Mouse (Mus musculus): ENCODE results near the gene Glrb.

The Glrb gene

DNA sequence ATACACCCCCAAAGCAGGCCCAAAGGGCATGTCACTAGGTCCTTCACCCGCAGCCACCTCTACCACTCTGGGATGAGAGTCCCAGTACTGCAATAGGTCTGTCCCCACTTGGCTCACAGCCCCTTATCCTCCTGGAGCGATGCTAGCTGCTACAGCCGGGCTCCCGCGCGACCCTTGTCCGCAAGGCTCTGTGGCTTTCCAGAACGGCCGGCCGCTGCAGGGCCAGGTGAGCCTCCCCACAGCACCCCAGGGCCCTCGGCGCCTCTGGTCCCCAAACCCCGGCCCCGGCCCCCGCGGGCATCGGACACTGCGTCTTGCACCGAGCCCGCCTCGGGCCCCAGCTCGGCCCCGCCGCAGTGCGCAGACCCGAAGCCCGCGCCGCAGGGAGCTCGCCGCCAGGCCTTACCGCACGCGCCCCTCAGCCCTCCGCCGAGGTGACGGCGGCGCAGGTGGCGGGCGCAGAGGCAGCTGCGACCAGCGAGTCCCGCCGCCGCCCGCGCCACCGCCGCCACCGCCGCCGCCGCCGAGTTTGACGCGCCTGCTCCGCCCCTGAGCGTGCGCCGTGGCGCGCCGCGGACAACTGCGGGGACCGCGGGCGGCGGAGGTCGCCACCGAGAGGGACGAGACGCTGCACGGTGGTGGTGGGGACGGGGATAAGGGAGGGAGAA, at the start of gene Glrb:
Gene Glrb (minus strand): TSS at position 550 of the 668 bp plus-strand sequence.
- DNase-seq (ENCODE audit: low spot score in 2 of 2): peak; percentile 49 to 66

DNA sequence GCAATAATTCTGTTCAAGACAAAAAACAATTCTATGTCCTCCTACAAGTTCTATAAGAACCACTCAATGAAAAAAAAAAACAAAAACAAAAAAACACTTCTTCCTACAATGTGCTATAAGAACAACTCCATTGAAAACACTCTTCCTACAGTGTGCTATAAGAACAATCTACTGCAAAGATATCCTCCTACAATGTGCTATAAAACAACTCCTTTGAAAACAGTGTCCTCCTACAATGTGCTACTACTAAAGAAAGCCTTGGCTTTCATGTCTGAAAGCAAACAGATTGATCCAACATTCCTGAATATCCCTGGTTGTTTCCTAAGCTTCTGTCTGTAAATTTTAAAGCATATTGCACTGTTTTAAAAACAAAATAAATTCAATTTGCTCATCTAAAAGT, 46.5 kb upstream of the Glrb start:
- DNase-seq (ENCODE audit: low spot score in 2 of 2): no peak

DNA sequence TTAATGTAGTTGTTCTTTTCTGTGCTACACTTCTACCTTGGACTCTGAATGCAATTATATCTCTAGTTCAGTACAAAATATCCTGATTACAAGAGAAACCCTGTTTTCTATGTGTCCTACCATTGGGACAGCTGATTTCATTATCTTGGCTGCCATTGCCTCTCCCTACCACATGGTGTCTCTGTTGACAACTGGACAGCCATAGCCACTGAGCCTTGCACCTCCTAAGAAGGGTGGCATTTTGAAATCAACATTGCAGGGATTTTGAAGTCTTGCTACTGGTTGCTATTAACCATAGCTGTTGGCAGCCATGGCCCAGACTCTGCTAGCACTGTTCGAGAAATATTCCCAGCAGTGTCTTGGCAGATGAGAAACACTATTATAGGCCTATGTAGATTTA, 45.1 kb upstream of the Glrb start:
- peak; percentile 30 to 56 for DNase-seq (ENCODE audit: low spot score in 2 of 2)

DNA sequence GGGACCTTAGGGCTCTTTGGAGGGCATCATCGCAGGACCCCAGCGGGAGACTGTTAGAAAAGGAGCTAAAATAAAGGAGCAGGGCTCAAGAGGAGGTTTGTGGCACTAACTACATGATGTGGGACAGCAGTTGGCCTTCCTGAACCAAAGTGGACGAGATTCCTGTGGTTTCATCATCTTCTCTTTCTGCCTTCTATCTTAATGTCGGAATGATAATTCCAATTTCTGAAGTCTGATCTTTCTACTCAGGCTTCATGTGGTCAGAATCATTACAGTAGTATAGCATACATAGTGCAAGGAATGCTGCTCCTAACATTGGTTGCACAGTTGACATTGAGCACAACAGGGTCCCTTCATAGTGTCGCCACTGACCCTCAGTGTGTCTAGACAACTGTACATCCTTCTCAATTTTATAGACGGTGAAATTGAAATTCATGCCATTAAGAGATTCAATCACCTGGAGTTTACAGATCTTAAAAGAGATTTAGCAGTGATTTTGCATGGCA, 372 bp upstream of the Glrb start:
- no peak for DNase-seq (ENCODE audit: low spot score in 2 of 2)

DNA sequence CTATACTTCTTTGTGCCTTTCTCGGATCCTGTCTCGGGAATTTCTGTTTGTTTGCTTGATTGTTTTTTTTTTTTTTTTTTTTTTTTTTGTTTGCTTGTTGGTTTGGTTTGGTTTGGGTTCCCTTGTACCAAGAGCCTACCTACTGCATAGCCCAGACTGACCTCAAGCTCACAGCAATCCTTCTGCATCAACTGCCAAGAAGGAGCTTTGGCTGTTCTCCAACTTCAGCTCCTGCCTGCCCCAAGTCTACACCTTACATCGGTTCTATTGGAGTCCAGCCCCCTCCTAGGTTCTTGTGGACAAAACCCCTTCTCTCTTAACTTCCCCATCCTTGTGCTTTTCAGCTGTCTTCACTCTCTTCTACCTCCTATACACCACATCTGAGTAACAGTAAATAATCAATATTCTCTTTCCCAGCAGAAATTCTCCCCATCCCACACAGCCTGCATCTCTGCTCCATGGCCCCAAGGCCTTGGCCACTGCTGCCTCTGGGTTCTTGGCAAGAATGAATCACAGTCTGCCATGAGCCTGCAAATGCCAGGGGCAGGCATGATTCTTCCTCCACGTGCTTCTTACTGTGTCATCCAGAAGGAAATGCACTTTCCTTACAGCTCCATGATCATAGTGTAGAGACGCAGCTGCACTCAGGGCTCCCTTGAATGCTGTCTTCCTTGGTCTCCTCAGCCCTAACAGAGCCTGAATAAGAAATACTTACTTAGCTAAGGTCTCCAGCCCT, 18.5 kb downstream of the Glrb start:
- no peak for DNase-seq (ENCODE audit: low spot score in 2 of 2)

DNA sequence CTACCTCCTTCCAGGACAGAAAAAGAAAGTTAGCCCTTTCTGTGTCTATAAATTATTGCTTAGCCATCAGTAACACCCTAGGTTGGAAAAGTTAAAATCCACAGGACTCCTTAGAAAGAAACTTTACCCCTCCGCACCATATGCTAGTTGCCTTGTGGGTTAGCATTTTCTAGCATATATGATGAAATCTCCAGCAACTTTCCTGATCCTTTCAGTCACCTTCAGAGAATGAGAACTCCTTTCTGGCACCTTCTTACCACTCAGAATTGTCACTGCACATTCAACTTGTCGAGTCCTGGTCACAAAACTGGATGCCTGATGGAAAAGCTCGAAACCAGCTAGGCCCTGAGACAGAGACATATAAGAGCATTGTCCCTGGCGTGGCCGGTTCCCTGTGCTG, 19.1 kb downstream of the Glrb start:
- DNase-seq (ENCODE audit: low spot score in 2 of 2): no peak

DNA sequence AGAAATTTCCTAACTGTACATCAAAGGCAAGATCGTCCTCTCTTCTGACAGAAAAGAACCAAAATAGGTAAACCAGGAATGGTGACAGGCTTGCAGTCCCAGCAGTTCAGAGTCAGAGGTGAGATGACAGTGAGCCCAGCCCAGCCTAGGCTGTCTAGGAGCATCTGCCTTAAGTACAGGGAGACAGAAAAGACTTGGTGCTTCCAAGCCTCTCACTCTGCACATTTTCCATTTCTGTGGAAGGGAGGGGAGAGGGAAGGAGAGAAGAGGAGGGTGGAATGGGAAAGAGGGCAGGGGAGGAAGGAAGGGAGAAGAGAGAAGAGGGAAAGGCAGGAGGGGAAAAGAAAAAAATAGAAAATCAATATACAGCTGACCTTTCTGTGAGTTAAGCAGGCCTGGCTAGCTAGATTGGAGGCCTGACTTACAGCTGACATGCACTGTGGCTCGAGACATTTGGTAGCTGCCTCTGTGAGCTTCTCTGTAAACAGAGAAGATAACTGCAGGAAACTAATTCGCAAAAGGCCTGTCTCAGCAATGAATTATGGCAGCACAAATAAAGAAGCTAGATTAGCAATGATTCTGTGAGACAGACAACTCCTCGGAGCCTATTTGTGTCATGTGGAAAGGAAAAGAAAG, 20.3 kb downstream of the Glrb start:
- no peak for DNase-seq (ENCODE audit: low spot score in 2 of 2)

DNA sequence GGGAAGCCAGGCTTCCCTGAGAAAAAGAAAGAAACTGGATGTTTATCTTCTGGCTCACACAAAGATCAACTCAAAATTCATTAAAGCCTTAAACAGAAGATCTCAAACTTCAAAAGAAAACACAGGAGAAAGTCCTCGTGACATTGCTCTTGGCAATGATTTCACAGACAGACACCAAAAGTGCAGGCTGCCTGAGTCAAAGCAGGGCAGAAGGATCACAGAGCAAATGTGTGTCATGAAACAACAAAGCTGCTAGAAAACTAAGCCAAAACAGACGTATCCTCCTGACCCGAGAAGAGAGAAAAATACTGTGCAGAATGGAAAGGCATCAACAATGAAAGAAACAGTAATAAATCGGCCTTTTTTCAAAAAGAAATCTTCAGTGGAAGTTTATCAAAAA, 22.4 kb downstream of the Glrb start:
- no peak for DNase-seq (ENCODE audit: low spot score in 2 of 2)

DNA sequence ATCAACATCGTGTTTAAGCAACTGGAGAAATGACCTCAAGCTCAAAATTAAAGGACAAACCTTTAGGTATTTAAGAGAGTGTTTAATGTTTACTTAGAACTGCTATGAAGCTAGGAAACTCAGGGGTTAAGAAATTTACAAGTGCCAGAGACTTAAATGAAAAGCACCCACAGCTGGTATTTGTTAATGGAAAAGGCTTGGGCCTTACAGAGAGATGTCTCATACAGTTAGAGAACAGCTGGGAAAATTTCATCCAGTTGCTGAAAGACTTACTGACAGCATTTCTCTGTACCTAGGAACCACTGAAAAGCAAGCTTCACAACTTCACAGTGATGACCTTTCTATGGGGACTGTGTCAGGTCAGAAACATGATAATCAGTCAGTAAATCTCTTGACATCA, 28.3 kb downstream of the Glrb start:
- no peak for DNase-seq (ENCODE audit: low spot score in 2 of 2)

DNA sequence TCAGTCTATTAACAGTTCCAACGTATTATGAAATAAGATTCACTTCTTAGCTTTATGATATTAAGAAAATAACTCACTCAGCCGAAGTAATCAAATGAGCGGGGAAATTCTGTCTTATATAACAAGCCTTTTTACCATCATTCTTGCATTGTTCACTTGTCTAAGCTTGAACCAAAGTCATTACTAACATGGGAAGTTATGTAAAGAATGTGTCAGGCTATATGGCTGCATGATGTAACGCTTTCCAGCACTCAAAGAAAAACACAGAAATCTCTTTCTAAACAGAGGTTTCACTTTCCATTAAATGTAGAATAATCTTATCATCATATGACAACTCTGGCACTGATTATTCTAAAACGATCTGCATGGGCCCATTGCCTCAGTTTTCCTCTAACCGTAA, 29.9 kb downstream of the Glrb start:
- no peak for DNase-seq (ENCODE audit: low spot score in 2 of 2)

DNA sequence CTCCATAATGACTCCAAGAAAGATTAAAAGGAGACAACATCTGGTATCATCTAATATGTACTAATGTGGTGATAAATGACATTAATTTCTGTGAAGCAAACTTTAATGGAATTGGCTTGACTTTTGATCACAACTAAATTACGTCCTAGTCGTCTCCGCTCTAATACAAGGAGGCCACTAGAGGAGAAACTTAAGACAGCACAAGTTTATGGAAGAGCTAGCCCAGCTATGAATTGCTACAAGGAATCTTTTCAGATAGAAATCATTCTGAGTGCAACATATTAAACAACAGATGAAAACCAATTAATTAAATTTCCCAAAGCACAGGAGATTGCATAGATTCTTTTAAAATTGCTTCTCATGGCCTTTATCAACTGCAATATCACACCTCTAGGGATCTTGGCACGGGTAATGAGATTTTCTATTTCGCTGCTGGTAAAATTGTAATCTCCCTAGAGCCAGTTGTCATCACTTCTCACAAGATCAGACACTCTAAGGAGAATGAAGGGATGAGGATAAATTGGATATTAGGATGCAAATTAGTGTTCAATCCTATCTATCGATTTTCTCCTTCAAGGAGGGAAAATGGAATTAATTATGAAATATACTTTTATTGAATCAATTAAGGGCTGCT, 32.7 kb downstream of the Glrb start:
- DNase-seq (ENCODE audit: low spot score in 2 of 2): no peak

DNA sequence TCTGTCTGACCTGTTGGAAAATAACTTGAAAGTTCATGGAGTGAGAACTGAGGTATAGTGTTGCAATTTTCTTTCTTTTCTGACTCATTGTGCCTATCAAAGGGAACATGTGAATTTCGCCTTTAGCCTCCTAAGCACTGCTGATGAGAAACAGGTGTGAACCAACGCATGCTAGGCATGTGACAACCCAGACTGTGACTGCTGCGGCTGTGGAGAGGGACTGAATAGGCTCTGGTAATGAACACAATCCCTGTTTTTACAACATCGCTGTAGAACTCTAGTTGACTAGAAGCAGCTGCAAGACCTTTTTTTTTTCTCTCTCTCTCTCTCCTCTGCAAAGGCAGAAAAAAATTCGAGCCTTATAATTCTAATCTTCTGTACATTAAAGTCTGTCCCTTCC, 34.9 kb downstream of the Glrb start:
- DNase-seq (ENCODE audit: low spot score in 2 of 2): no peak

DNA sequence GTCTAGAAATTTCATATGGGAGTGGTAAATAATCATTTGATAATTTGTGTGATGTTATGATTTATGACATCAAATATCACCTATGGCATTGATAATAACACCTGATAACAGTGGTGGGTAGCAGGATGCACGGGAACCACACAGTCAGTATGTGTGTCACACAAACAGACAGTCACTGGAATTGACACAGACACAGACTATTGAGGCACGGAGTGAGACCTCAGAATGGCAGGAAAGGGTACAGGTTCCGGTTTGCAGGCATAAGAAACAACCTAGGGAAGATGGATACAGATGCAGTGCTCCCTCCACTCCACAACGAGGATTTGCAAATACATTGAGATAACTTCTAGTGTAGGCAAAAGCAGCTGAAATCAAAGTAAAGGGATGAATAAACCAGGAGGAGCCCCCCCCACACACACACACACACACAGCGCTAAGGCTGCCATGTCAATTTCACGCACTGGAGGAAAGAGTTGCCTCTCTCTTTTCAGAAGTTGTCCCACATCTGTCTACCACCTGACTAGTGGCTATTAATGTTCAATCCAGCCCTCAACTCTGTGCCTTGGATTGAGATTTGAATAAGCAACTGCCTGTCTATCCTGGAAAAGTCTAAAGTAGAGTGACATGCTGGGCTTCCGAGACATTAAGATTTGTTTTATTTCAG, 38.6 kb downstream of the Glrb start:
- DNase-seq (ENCODE audit: low spot score in 2 of 2): no peak

DNA sequence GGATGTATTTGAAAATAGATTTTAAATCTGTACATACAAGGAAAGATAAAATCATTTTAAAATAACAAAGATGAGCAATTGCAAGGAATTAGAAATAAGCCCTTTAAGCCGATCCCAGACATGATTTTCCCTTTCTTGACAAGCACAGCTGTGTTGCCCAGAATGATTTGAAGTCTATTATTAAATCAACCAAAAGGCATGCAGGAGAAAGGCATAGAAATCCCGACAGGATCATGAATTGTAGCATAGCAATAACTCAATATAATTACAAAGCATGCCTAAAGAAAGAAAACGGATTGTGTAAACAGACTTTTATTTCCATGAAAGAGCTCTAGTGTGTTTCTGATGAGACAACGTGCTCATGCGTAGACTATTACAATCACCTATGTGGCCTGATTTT, 39.4 kb downstream of the Glrb start:
- no peak for DNase-seq (ENCODE audit: low spot score in 2 of 2)

DNA sequence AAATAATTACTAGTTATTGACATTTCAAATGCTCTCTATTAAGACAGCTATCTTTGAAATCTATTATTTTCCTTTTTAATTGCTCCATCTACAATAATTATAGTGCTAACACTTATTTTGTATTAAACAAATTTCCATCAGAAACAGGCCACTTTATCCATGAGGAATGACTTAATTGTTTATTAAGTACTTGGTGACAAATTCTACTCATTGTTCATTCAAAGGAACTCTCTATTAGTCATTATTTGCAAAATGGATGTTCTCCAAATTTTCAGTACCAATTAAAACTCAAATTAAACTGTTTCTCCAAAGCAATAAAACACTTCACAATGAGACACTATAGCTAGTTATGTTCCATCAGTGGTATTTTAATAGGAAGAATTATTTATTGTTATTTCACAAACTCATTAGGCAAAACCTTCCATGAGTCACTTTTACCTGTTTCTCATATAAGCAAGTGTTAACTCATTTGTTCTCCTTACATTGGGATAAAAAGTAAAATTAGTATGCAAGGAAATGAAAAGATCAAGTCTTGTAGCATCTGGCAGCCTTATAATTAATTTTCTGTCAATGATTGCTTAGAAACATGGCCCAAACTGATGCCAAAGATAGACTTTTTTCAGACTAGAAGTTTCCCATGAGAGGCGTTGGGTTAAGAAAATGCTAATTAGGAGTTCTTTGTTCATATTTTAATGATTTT, 41.8 kb downstream of the Glrb start:
- no peak for DNase-seq (ENCODE audit: low spot score in 2 of 2)

DNA sequence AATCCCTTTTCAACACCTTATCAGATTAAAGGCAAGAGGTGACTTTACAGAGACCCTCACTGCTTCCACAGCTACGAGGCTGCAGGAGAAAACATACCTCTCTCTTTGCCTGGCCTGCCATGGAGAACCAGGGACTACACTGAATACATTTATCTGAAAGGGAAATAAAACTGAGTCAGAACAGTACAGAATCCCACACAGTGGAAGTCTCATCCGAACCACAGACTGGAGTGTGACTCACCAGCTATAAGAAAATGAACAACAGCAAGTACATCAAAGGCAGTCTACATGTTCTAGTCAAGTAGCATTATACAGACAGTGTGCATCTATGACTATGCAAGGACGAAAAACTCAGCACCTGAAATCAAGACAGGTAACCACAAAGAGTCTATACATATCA, 46.1 kb downstream of the Glrb start:
- DNase-seq (ENCODE audit: low spot score in 2 of 2): no peak

DNA sequence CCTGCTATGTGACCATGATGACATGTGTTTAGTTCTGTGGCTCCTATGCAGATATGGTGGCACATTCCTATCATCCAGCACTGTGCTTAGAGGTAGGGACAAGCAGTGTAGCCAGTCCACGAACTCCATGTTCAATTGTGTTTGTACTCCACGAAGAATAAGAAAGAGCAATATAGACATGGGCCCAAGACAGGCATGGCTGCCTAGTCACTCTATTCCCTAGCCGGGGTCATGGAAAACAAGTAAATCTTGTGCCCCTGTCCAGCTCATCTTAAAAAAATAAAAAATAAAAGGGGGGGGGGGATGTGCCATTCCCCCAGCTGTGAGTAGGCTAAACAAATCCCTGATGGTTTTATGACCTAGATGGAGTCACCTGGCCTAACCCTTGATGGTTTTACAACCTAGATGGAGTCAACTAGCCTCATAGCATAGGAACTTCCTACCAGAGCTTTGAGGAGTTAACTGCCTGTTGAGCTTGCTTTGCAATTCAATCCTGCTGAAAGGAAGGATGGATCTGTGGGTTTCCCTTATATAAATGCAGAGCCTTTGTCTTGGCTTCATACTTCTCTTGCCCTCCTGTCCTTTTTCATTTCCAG, 60.5 kb downstream of the Glrb start:
- no peak for DNase-seq (ENCODE audit: low spot score in 2 of 2)

DNA sequence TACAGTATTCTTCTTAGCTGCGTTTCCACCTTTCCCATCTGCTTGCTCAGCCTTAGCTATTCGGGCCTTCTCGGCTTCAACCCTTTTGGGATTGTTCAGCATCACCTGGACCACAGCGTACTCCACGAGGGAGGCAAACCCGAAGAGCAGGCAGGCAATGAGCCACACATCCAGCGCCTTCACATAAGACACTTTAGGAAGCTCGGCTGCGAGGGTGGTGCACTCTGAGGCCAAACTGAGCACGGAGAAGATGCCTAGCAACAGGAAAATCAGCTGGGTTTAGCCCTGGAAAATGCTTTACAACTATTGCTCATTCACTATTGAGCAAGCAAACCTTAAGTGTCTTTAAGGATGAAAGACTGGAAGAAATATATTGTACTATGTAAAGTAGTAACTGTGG, 62.5 kb downstream of the Glrb start:
- DNase-seq (ENCODE audit: low spot score in 2 of 2): no peak

DNA sequence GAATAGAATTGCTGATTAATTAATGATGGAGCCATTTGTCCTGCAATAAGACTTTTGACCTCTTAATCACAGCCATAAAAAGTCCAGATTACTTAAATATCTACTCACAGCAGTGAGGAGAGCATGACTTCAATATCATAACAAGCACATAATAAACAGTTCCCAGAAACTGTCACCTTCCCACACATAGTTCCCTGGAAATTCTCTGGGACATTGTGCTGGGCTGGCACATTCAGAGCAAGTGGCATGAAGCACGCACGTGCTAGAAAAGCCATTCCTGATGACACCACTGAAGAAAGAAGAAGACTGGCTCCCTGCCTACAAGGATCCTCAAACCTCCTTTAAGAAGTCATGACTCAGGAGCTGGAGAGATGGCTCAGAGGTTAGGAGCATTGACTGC, 67.8 kb downstream of the Glrb start:
- no peak for DNase-seq (ENCODE audit: low spot score in 2 of 2)

DNA sequence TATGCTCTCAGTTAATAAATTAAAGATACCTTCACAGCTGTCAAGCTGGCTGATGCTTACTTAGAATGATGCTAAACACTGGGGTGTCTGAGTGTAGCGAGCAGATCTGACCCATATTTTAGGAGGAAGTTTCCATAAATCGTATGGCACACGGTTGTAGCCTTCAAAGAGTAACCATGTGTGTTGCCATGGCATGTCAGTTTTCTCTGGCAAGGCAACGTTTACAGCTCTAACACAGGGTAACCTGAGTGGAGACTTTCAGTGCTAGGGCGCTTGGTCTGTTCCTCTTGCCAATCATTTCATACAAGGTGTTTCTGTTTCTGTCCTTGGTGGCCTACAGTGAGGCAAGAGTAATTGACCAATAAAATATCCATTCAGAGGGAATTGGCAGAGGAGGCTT, 73.6 kb downstream of the Glrb start:
- no peak for DNase-seq (ENCODE audit: low spot score in 2 of 2)

DNA sequence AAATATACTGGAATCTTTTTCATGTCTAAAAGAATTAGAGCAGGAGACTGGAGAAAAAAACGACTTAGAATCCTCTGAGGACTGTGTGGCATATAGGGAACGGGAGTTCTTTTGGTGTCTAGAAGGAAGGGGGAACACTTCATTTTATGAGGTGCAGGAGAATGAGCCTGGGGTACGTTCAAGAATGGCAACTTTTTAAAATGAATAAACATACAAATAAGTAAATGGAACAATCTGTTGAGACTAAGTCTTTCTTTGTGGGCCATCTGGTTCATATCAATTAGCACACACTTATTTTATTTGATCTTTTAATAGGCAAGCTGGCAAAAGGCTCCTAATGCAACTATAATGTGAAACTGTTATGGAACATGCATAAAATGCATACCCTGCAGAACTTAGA, 75.9 kb downstream of the Glrb start:
- no peak for DNase-seq (ENCODE audit: low spot score in 2 of 2)

All from cerebellum, postnatal 4 days (tissue).